Mouse (Mus musculus) myocyte (in vitro differentiated cells): ENCODE measurements around the gene Gipr.

Source experiments
- MAX ChIP-seq: IDR thresholded peaks from one replicate; pipeline ENCODE4 v1.6.1; 2011; ENCODE audit warnings: low read depth, mild to moderate bottlenecking, control low read depth
- POLR2A ChIP-seq: IDR thresholded peaks from one replicate; pipeline ENCODE4 v1.6.1; 2011; ENCODE audit warnings: low read depth, mild to moderate bottlenecking, control low read depth, moderate library complexity; ENCODE audit not compliant: insufficient read length
- POLR2AphosphoS2 ChIP-seq: IDR thresholded peaks from one replicate; pipeline ENCODE4 v1.6.1; 2011; ENCODE audit warnings: low read depth, control low read depth; ENCODE audit not compliant: insufficient read length
- REST ChIP-seq: IDR thresholded peaks from one replicate; pipeline ENCODE4 v1.6.1; 2011; ENCODE audit warnings: mild to moderate bottlenecking, control low read depth, moderate library complexity; ENCODE audit not compliant: insufficient read depth, insufficient read length
- TCF12 ChIP-seq: IDR thresholded peaks from one replicate; pipeline ENCODE4 v1.6.1; 2011; ENCODE audit warnings: mild to moderate bottlenecking, control low read depth; ENCODE audit not compliant: poor library complexity, insufficient read depth, severe bottlenecking

DNA sequence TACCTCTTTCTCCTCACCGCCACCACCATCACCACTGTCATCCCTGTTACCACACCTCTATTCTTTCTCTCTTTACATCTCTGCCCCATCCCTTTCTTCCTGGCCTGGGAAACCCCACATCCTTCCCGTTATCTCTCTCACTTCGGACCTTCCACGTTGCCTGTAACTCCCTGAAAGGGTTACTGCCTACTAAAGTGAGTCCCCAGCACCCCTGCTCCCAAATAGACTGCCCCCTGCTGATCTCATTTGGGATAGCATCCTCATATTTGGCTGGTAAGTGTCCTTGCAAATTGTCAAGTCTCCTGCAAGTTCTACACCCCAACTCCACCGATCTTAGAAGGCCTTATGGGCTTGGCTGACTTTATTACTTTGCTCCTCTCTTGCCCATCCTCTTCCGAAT, 30.7 kb upstream of the Gipr start:
- TF ChIP-seq POLR2AphosphoS2 (no peak), REST (no peak), POLR2A (no peak), MAX (no peak), TCF12 (no peak)
